Mouse (Mus musculus): ENCODE measurements at regions not wholly inside any gene's neighbourhood (a gene's known extent, or its start where the extent isn't known, plus 50 kb on each side); places are given as distances from the start of the nearest gene placed in this dataset.

DNA sequence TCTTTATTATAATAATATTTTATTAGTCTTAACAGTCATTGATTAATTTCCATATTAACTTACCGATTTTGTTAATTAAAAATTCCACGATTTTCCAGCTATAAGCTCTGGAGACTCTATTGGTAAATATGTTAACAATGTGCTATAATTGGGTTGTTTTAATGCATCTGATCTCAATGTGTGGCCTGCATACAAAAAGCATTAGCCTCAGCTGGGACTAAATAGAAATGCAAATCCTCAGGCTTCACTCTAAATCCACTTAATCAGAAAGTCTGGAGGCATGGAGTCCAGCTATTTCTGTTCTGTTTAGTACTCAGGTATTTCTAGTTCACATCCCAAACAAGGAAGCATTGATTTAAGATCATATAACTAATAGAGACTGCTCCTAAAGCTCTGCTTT lies 427.7 kb downstream of the Tdrd3 start:
- no peak for DNase-seq (ENCODE audit: low read depth, low spot score)
- Histone ChIP-seq H3K4me1 (ENCODE audit: control insufficient read depth in 2 of 2, insufficient read depth in 2 of 2, low read length in 2 of 2, poor library complexity in 1 of 2) (no peaks in the 10 kb centered on the region), H3K4me3 (ENCODE audit: insufficient read depth in 1 of 2, low read depth in 1 of 2, low read length in 2 of 2, poor library complexity in 1 of 2, severe bottlenecking in 1 of 2) (no peak overlapping the region), H3K36me3 (ENCODE audit: control insufficient read depth, insufficient read depth, low read length, poor library complexity, severe bottlenecking) (no peaks in the 10 kb centered on the region), H3K9ac (ENCODE audit: insufficient read depth, low read depth, low read length, poor library complexity, severe bottlenecking) (no peak overlapping the region), H3K27ac (ENCODE audit: insufficient read depth, low read depth, low read length, poor library complexity, severe bottlenecking) (no peak overlapping the region), H3K9me3 (ENCODE audit: control insufficient read depth, insufficient read depth, low read depth, low read length) (no peaks in the 10 kb centered on the region)
- in situ Hi-C loops (cut with MboI; ENCODE audit: low sequenced_read_pairs in 2 of 2, unreplicated experiment in 2 of 2) = no loop called here
- no peak for TF ChIP-seq ZC3H11A (IDR thresholded peaks at IDR 0.05; ENCODE audit: borderline replicate concordance, low read depth, low read length)
- TF ChIP-seq CHD2 (IDR thresholded peaks at IDR 0.05; ENCODE audit: low read depth, low read length) = no peak

DNA sequence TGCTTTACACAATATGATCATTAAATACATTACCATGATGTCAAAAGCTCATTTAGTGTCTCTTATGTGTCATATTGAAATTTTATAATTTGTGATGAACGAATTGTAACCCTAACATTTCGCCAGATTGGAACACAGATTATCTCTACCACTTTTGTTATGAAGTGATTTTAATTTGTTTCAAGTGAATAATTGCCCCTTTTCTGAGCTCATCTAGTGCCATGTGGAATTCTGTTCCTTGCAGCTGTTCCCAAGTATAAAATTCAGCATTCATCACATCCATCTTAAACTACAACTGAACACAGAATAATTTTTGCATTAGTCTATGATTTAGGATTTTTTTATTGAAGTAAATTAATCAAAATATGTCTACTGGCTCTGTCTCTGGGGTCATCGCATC lies 445.0 kb downstream of the Tdrd3 start:
- Histone ChIP-seq H3K4me1 (ENCODE audit: control insufficient read depth in 2 of 2, insufficient read depth in 2 of 2, low read length in 2 of 2, poor library complexity in 1 of 2) (peaks cover 0 to 2% of the 10 kb centered on the region in 2 experiments; a peak in 1 of 4 replicates), H3K36me3 (ENCODE audit: control insufficient read depth, insufficient read depth, low read length, poor library complexity, severe bottlenecking) (no peaks in the 10 kb centered on the region), H3K27ac (ENCODE audit: insufficient read depth, low read depth, low read length, poor library complexity, severe bottlenecking) (no peak overlapping the region), H3K9ac (ENCODE audit: insufficient read depth, low read depth, low read length, poor library complexity, severe bottlenecking) (no peak overlapping the region), H3K4me3 (ENCODE audit: insufficient read depth in 1 of 2, low read depth in 1 of 2, low read length in 2 of 2, poor library complexity in 1 of 2, severe bottlenecking in 1 of 2) (no peak overlapping the region), H3K9me3 (ENCODE audit: control insufficient read depth, insufficient read depth, low read depth, low read length) (no peaks in the 10 kb centered on the region)
- in situ Hi-C loops (cut with MboI; ENCODE audit: low sequenced_read_pairs in 2 of 2, unreplicated experiment in 2 of 2) = no loop called here
- no peak for DNase-seq (ENCODE audit: low read depth, low spot score)
- TF ChIP-seq MAFK (IDR thresholded peaks at IDR 0.05; ENCODE audit: insufficient read depth, low read depth, low read length) = no peak
- no peak for TF ChIP-seq HCFC1 (IDR thresholded peaks at IDR 0.05; ENCODE audit: borderline replicate concordance, insufficient read depth, low read length)
- no peak for TF ChIP-seq ZNF384 (IDR thresholded peaks at IDR 0.05; ENCODE audit: low read depth, low read length)
- no peak for TF ChIP-seq ZC3H11A (IDR thresholded peaks at IDR 0.05; ENCODE audit: borderline replicate concordance, low read depth, low read length)
- no peak for TF ChIP-seq CHD2 (IDR thresholded peaks at IDR 0.05; ENCODE audit: low read depth, low read length)

DNA sequence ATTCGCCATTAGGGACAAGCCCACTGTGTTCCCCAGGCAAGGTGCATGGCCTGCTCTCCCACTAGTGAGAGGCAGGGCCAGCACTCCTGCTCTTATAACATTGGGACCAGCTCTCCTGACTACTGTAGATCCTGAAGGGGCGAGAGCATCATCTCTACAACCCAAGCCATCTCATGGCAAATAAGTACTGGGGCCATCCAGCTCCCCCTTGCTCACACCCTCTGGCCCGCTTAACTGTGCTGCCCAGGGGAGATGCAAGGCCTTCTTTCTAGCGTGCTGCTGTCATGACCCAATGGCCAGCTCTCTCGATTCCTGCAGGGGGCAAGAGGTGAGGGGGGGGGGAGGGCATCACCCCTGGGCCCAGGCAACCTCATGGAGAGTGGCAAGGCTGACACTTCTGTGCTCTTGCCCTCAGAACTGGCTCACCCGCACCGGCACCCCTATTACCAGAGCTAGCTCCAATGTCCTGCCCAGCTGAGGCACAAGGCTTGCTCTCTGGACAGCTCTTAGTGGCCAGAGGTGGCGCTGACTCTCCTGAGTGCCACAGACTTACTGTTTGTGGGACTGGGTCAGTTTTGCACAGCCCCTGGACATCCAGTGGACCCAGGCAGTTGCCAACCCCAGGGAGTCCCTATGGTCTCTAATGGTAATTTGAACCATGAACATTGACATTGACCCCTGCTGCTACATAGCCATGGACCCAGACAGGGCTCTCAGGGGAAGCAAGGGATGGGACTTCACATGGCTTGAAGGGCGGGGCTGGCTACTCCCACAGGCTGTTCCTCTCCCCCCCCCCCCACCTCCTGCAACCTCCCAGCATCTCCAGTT lies 448.2 kb downstream of the Tdrd3 start:
- H3K9ac ChIP-seq (ENCODE audit: insufficient read depth, low read depth, low read length, poor library complexity, severe bottlenecking) = no peak overlapping the region
- in situ Hi-C loops (cut with MboI; ENCODE audit: low sequenced_read_pairs in 2 of 2, unreplicated experiment in 2 of 2) = no loop called here
- H3K4me1 ChIP-seq (ENCODE audit: control insufficient read depth in 2 of 2, insufficient read depth in 2 of 2, low read length in 2 of 2, poor library complexity in 1 of 2) = peaks cover 0 to 2% of the 10 kb centered on the region in 2 experiments; a peak in 1 of 4 replicates
- no peak overlapping the region for H3K27ac ChIP-seq (ENCODE audit: insufficient read depth, low read depth, low read length, poor library complexity, severe bottlenecking)
- no peak for DNase-seq (ENCODE audit: low read depth, low spot score)
- H3K4me3 ChIP-seq (ENCODE audit: insufficient read depth in 1 of 2, low read depth in 1 of 2, low read length in 2 of 2, poor library complexity in 1 of 2, severe bottlenecking in 1 of 2) = no peak overlapping the region
- H3K36me3 ChIP-seq (ENCODE audit: control insufficient read depth, insufficient read depth, low read length, poor library complexity, severe bottlenecking) = no peaks in the 10 kb centered on the region
- TF ChIP-seq MAFK (IDR thresholded peaks at IDR 0.05; ENCODE audit: insufficient read depth, low read depth, low read length) = no peak
- no peak for TF ChIP-seq HCFC1 (IDR thresholded peaks at IDR 0.05; ENCODE audit: borderline replicate concordance, insufficient read depth, low read length)
- no peak for TF ChIP-seq ZNF384 (IDR thresholded peaks at IDR 0.05; ENCODE audit: low read depth, low read length)
- no peak for TF ChIP-seq ZC3H11A (IDR thresholded peaks at IDR 0.05; ENCODE audit: borderline replicate concordance, low read depth, low read length)
- no peak for TF ChIP-seq CHD2 (IDR thresholded peaks at IDR 0.05; ENCODE audit: low read depth, low read length)
- no peaks in the 10 kb centered on the region for H3K9me3 ChIP-seq (ENCODE audit: control insufficient read depth, insufficient read depth, low read depth, low read length)

DNA sequence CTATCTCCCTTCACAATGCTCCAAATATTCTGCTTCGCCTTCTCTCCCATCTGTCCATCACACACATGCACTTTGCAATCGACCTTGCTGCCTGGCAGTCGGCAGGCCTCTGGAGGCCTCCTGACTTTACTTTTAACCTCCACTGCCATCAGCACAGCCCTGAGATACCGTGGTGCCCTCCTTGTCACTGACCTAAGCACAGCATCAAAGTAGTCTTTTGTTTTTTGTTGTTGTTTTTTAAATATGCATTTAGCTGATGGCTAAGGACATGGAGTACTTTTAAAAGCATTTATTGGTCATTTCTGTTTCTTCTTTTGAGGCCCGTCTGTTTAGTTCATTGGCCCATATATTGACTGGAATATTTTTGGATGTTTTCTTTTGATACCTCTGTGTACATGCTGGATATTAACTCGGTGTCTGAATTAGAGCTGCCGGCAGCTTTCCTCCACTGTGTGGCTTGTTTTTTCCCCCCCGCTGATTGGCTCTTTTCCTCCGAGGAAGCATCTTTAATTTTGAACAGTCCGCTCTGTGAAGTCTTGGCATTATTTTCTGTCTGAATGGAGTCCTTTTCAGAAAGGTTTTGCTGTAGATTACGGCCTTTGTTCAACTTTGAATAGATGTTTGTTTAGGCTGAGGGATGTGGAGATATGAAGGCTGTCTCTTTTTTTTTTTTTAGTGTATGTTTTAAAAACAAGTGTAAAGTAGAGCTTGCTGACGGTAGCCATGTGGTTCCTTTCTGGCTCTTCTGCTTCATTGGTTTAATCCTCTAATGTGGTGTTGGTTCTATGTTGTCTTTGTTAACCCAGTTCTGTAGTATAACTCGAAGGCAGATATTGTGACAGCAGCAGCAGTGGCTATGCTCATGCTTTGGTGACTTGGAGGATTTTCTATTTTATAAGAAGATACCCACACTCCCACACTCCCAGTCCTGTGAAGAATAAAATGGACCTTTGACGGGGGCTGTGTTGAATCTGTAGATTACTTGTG lies 449.1 kb downstream of the Tdrd3 start:
- H3K9ac ChIP-seq (ENCODE audit: insufficient read depth, low read depth, low read length, poor library complexity, severe bottlenecking) = no peak overlapping the region
- H3K36me3 ChIP-seq (ENCODE audit: control insufficient read depth, insufficient read depth, low read length, poor library complexity, severe bottlenecking) = no peaks in the 10 kb centered on the region
- TF ChIP-seq ZC3H11A (IDR thresholded peaks at IDR 0.05; ENCODE audit: borderline replicate concordance, low read depth, low read length) = no peak
- TF ChIP-seq CHD2 (IDR thresholded peaks at IDR 0.05; ENCODE audit: low read depth, low read length) = no peak
- no peak for TF ChIP-seq MAFK (IDR thresholded peaks at IDR 0.05; ENCODE audit: insufficient read depth, low read depth, low read length)
- TF ChIP-seq ZNF384 (IDR thresholded peaks at IDR 0.05; ENCODE audit: low read depth, low read length) = no peak
- TF ChIP-seq HCFC1 (IDR thresholded peaks at IDR 0.05; ENCODE audit: borderline replicate concordance, insufficient read depth, low read length) = no peak
- peaks cover 0 to 2% of the 10 kb centered on the region in 2 experiments; a peak in 1 of 4 replicates for H3K4me1 ChIP-seq (ENCODE audit: control insufficient read depth in 2 of 2, insufficient read depth in 2 of 2, low read length in 2 of 2, poor library complexity in 1 of 2)
- H3K27ac ChIP-seq (ENCODE audit: insufficient read depth, low read depth, low read length, poor library complexity, severe bottlenecking) = no peak overlapping the region
- in situ Hi-C loops (cut with MboI; ENCODE audit: low sequenced_read_pairs in 2 of 2, unreplicated experiment in 2 of 2) = no loop called here
- DNase-seq (ENCODE audit: low read depth, low spot score) = no peak
- no peaks in the 10 kb centered on the region for H3K9me3 ChIP-seq (ENCODE audit: control insufficient read depth, insufficient read depth, low read depth, low read length)
- no peak overlapping the region for H3K4me3 ChIP-seq (ENCODE audit: insufficient read depth in 1 of 2, low read depth in 1 of 2, low read length in 2 of 2, poor library complexity in 1 of 2, severe bottlenecking in 1 of 2)
